Mouse (Mus musculus): ENCODE measurements around the gene Pskh1. TPM values are rescaled to one million over a fixed set of nuclear protein-coding genes. Genes with fewer than 3 reads are reported as not detected.
A peak's percentile ranks its signal among the peaks of the same experiment; 100 is the strongest.

Pskh1 gene
- total RNA-seq (2021): 10 to 100 TPM; 12.8 to 13.8 TPM
- long read RNA-seq, experiment 1, transcript Pskh1-201 (3 exons, 3,255 nt): major isoform, 7 of 12 reads
- long read RNA-seq, experiment 1, partial matches to known transcripts: 5 of 12 reads
- long read RNA-seq, experiment 1, other reads (novel, unspliced or antisense): 0 of 12 reads
- long read RNA-seq, experiment 2, transcript Pskh1-201 (3 exons, 3,255 nt): major isoform, 17 of 20 reads
- long read RNA-seq, experiment 2, partial matches to known transcripts: 3 of 20 reads
- long read RNA-seq, experiment 2, other reads (novel, unspliced or antisense): 0 of 20 reads

GRCm38 (mm10) chr8:105900180-105900940 lies at the start of gene Pskh1:
TSS of gene Pskh1 (plus strand) at chr8:105900441.
- peak; percentile 91 for DNase-seq
- intact Hi-C loops (cut with DNase I; ENCODE audit: low total_unique reads): no loop called here

GRCm38 (mm10) chr8:105850611-105851010 lies 49.6 kb upstream of the Pskh1 start:
- intact Hi-C loops (cut with DNase I; ENCODE audit: low total_unique reads): no loop called here
- no peak for DNase-seq

GRCm38 (mm10) chr8:105851651-105852143 lies 48.5 kb upstream of the Pskh1 start:
- DNase-seq: peak; percentile 90
- intact Hi-C loops (cut with DNase I; ENCODE audit: low total_unique reads): no loop called here

- no peak for DNase-seq
- intact Hi-C loops (cut with DNase I; ENCODE audit: low total_unique reads): no loop called here
These were observed 48.0 kb upstream of the Pskh1 start for GRCm38 (mm10) chr8:105852146-105852729.

- DNase-seq: no peak
- intact Hi-C loops (cut with DNase I; ENCODE audit: low total_unique reads): no loop called here
These were observed 47.1 kb upstream of the Pskh1 start, which contains the start of gene Cenpt for GRCm38 (mm10) chr8:105853178-105853577. TSS of gene Cenpt (minus strand) at chr8:105853278.

- no peak for DNase-seq
- intact Hi-C loops (cut with DNase I; ENCODE audit: low total_unique reads): no loop called here
These were observed 45.9 kb upstream of the Pskh1 start for GRCm38 (mm10) chr8:105854303-105854702.

- intact Hi-C loops (cut with DNase I; ENCODE audit: low total_unique reads): no loop called here
These were observed 45.5 kb upstream of the Pskh1 start, which contains the start of gene Thap11 for GRCm38 (mm10) chr8:105854715-105855216. TSS of gene Thap11 (plus strand) at chr8:105855132.

GRCm38 (mm10) chr8:105855248-105856167 lies 44.7 kb upstream of the Pskh1 start:
- peak; percentile 53 for DNase-seq
- intact Hi-C loops (cut with DNase I; ENCODE audit: low total_unique reads): no loop called here

More at GRCm38 (mm10) chr8:105854715-105855216, 45.5 kb upstream of the Pskh1 start, which contains the start of gene Thap11:
- peak; percentile 95 for DNase-seq

GRCm38 (mm10) chr8:105856168-105856835 lies 43.9 kb upstream of the Pskh1 start:
- intact Hi-C loops (cut with DNase I; ENCODE audit: low total_unique reads): no loop called here

GRCm38 (mm10) chr8:105858495-105858894 lies 41.7 kb upstream of the Pskh1 start:
- DNase-seq: no peak
- intact Hi-C loops (cut with DNase I; ENCODE audit: low total_unique reads): no loop called here

More at GRCm38 (mm10) chr8:105856168-105856835, 43.9 kb upstream of the Pskh1 start:
- no peak for DNase-seq

GRCm38 (mm10) chr8:105859314-105859713 lies 40.9 kb upstream of the Pskh1 start:
- DNase-seq: no peak
- intact Hi-C loops (cut with DNase I; ENCODE audit: low total_unique reads): no loop called here

- DNase-seq: peak; percentile 97
- intact Hi-C loops (cut with DNase I; ENCODE audit: low total_unique reads): no loop called here
These were observed 39.9 kb upstream of the Pskh1 start, which contains the start of gene Nutf2 for GRCm38 (mm10) chr8:105860143-105860981. TSS of gene Nutf2 (plus strand) at chr8:105860580.

- intact Hi-C loops (cut with DNase I; ENCODE audit: low total_unique reads): no loop called here
- DNase-seq: no peak
These were observed 38.3 kb upstream of the Pskh1 start for GRCm38 (mm10) chr8:105861951-105862350.

GRCm38 (mm10) chr8:105866364-105867029 lies 33.7 kb upstream of the Pskh1 start:
- intact Hi-C loops (cut with DNase I; ENCODE audit: low total_unique reads): no loop called here
- no peak for DNase-seq

GRCm38 (mm10) chr8:105874301-105874700 lies 25.9 kb upstream of the Pskh1 start:
- DNase-seq: peak; percentile 30
- intact Hi-C loops (cut with DNase I; ENCODE audit: low total_unique reads): no loop called here

GRCm38 (mm10) chr8:105880754-105881520 lies 19.3 kb upstream of the Pskh1 start, which contains the start of gene Edc4:
TSS of gene Edc4 (plus strand) at chr8:105880881.
- peak; percentile 82 for DNase-seq
- intact Hi-C loops (cut with DNase I; ENCODE audit: low total_unique reads): no loop called here

All from gastrocnemius, postnatal 14 days (tissue).